Mouse (Mus musculus) olfactory bulb, adult 2 months (tissue): ENCODE results near the gene Akr1b8.
"Not testable (repeated sequence)": the region's sequence is repeated elsewhere in the genome, so short reads cannot be mapped to it uniquely, and the experiment has no call there.

Source experiments
- CTCF ChIP-seq: fragments of 200-500 bp; IDR thresholded peaks from 2 replicates; pipeline ENCODE4 v1.5.1; 2012; ENCODE audit warnings: low read depth, mild to moderate bottlenecking, low read length, moderate library complexity; ENCODE audit not compliant: insufficient read depth
- POLR2A ChIP-seq: fragments of 200-500 bp; IDR thresholded peaks from 2 replicates; pipeline ENCODE4 v1.6.1; 2012; ENCODE audit warnings: mild to moderate bottlenecking, low read depth, low read length, moderate library complexity; ENCODE audit not compliant: insufficient read depth

- not testable (repeated sequence) for TF ChIP-seq CTCF, POLR2A
These were observed 22.0 kb downstream of the Akr1b8 start for GRCm38 (mm10) chr6:34375888-34376287.
